In the genomic region with DNA sequence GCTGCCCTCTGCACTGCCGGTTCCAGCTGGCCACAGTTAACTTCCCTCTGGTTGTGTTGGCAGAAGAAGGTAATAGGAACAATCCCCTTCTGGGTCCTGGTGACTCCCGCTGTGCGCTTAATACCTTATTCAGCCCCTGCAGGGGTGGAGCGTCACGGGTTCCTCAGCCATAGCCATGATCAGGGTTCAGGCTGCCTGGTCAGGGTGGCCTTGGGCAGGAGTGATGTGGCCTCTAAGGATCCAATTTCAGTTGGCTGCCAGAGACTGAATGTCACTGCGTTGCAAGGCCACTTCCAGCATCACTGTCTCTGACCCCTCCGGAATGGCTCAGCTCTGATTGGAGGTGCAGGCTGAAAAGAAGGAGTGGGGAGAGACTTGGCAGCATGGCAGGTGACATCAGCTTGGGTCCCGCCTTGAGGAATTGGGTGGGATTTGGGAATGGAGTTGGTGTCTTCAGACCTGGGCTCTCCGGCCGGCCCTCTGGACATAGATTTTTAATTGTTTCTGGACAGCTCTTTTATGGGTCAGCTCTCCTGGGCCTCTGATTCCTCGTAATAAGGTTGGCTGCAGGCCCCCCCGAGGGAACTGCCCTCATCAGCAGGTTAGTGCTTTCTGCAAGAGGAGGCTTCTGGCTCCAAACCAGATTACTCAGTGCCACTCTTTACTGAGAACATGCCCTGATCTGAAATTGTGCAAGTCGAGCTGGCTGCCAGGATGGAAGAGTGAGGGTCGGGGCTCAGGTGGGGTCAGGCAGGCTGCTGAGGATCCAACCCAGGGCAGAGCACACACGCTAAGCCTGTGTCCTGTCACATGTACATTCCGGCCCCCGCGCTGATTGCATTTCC, we compare ENCODE assay signal across 8 mouse cellular contexts. TPM values are rescaled to one million over a fixed set of nuclear protein-coding genes. Genes with fewer than 3 reads are reported as not detected.
DNase-seq lines count a peak whose midpoint lies in the region; ATAC-seq and TF ChIP-seq lines count a peak whose summit lies in the region.

No protein-coding gene starts in this region.

- no peak for TF ChIP-seq POLR2A in brain, embryonic 14.5 days (IDR thresholded peaks at IDR 0.05; ENCODE audit: borderline replicate concordance, extremely low read depth, insufficient read depth, insufficient read length, poor library complexity, severe bottlenecking)

- no peaks in the 10 kb centered on the region for H3K36me3 ChIP-seq in neural tube, embryonic 13.5 days

- H3K27ac ChIP-seq in neural tube, embryonic 13.5 days (replicated peaks), result 0 out of 2 replicates have a peak overlapping the region, but pooled peaks have one; percentile 18

- H3K27me3 ChIP-seq in neural tube, embryonic 13.5 days, result no peaks in the 10 kb centered on the region

- no peaks in the 10 kb centered on the region for H3K9me3 ChIP-seq in neural tube, embryonic 13.5 days

- H3K4me2 ChIP-seq in neural tube, embryonic 13.5 days, result 0 out of 2 replicates have a peak overlapping the region, but pooled peaks have one; percentile 1

- DNase-seq in neural tube, embryonic 10.5 days (ENCODE audit: extremely low spot score, low spot score), result no peak
- DNase-seq in brain, embryonic 14.5 days (ENCODE audit: low read depth), result peak; percentile 40
- peak; percentile 98 for DNase-seq in heart, adult 11 months
- DNase-seq in kidney, adult 8-10 months, result peak; percentile 56 to 77
- DNase-seq in ovary, postnatal 36 days (ENCODE audit: low spot score), result peak; percentile 68
- no peak for DNase-seq in c-Kit-positive CD71-positive TER-119-positive erythroid progenitor cells, embryonic 14.5 days (ENCODE audit: low spot score)
- DNase-seq in right cerebral cortex, postnatal 4 days, result no peak

- H3K9ac ChIP-seq in neural tube, embryonic 13.5 days, result peak overlapping the region; percentile 51; the same call in 1 of the 2 replicates

- ATAC-seq in neural tube, embryonic 13.5 days (ENCODE audit: low read depth), result no peak

- H3K4me1 ChIP-seq in neural tube, embryonic 13.5 days (replicated peaks), result peaks cover 58% of the 10 kb centered on the region

- 44% methylated on average over 18 of the region's 18 CpGs for WGBS in neural tube, embryonic 13.5 days

- no peak for TF ChIP-seq CTCF in brain, embryonic 14.5 days (IDR thresholded peaks at IDR 0.05; ENCODE audit: borderline replicate concordance, extremely low read depth, insufficient read depth, insufficient read length)

- H3K4me3 ChIP-seq in neural tube, embryonic 13.5 days, result no peak overlapping the region

RNA-seq across cellular contexts. Expression of gene Tmem94, which starts 10.8 kb away (rescaled TPM):
- 25.4 and 25.8 TPM in 2 replicates for polyA plus RNA-seq in neural tube, embryonic 13.5 days (2015; fragmentation: Nextera tagmentation; extraction: Ambion mirVana)
- 56.0 and 61.9 TPM in 2 replicates for polyA plus RNA-seq in brain, embryonic 14.5 days (2012; rRNA removed)

RNA-seq across cellular contexts. Expression of gene Caskin2, which starts 37.4 kb away (rescaled TPM):
- polyA plus RNA-seq in neural tube, embryonic 13.5 days (2015; fragmentation: Nextera tagmentation; extraction: Ambion mirVana), result 13.8 and 15.2 TPM in 2 replicates
- polyA plus RNA-seq in brain, embryonic 14.5 days (2012; rRNA removed), result 24.7 and 24.8 TPM in 2 replicates

RNA-seq across cellular contexts. Expression of gene Tsen54, which starts 38.5 kb away (rescaled TPM):
- polyA plus RNA-seq in neural tube, embryonic 13.5 days (2015; fragmentation: Nextera tagmentation; extraction: Ambion mirVana), result 22.7 and 23.4 TPM in 2 replicates
- polyA plus RNA-seq in brain, embryonic 14.5 days (2012; rRNA removed), result 24.2 and 36.4 TPM in 2 replicates

RNA-seq across cellular contexts. Expression of gene Llgl2, which starts 47.8 kb away (rescaled TPM):
- polyA plus RNA-seq in neural tube, embryonic 13.5 days (2015; fragmentation: Nextera tagmentation; extraction: Ambion mirVana), result 1.4 and 1.8 TPM in 2 replicates
- polyA plus RNA-seq in brain, embryonic 14.5 days (2012; rRNA removed), result 1.5 and 2.5 TPM in 2 replicates

Comparison
In these comparisons a context has a peak if more than half of its experiments do, and no peak if none do; other contexts are left out.
1. DNase-seq: peak in brain, embryonic 14.5 days (single experiment), heart, adult 11 months (single experiment), kidney, adult 8-10 months (2 of 2) and ovary, postnatal 36 days (single experiment); none in neural tube, embryonic 10.5 days (single experiment), c-Kit-positive CD71-positive TER-119-positive erythroid progenitor cells, embryonic 14.5 days (single experiment) and right cerebral cortex, postnatal 4 days (single experiment).